Mouse (Mus musculus): Measurements from ENCODE around the gene Iqgap2.

GRCm38 (mm10) chr13:95607019-95607418 lies 284.7 kb downstream of the Iqgap2 start:
- no peak for TF ChIP-seq POLR2A (IDR thresholded peaks at IDR 0.05; ENCODE audit: borderline replicate concordance, low read depth, low read length)
- TF ChIP-seq CTCF (IDR thresholded peaks at IDR 0.05; ENCODE audit: low read depth, low read length), result no peak
